Mouse (Mus musculus) bone marrow, adult 2 months (tissue): ENCODE data around the gene Gcnt4. TPM values are rescaled to one million over a fixed set of nuclear protein-coding genes. Genes with fewer than 3 reads are reported as not detected.

Source experiments
- H3K27ac ChIP-seq: fragments of 200-500 bp; 2 replicates; pipeline ENCODE4 v1.5.1; 2012; ENCODE audit warnings: low read depth, mild to moderate bottlenecking, control low read depth, inconsistent platforms, low read length; ENCODE audit not compliant: control insufficient read depth, poor library complexity, insufficient read depth
- H3K4me1 ChIP-seq: fragments of 200-500 bp; 2 replicates; pipeline ENCODE4 v1.6.1; 2011; ENCODE audit warnings: low read length; ENCODE audit not compliant: control insufficient read depth, insufficient read depth
- H3K4me3 ChIP-seq: fragments of 200-500 bp; replicated peaks from 2 replicates; pipeline ENCODE3; 2011; ENCODE audit warnings: mild to moderate bottlenecking, low read depth, low read length, control low read depth; ENCODE audit not compliant: control insufficient read depth
- CTCF ChIP-seq: fragments of 200-500 bp; IDR thresholded peaks from 2 replicates; pipeline ENCODE4 v1.5.1; 2011; ENCODE audit warnings: low read length, control low read depth; ENCODE audit not compliant: control insufficient read depth, insufficient read depth
- POLR2A ChIP-seq: fragments of 200-500 bp; IDR thresholded peaks from 2 replicates; pipeline ENCODE4 v1.6.1; 2011; ENCODE audit warnings: low read depth, mild to moderate bottlenecking, control low read depth, low read length, borderline replicate concordance; ENCODE audit not compliant: control insufficient read depth
- WGBS: fragments of 180-500 bp; shearing (Covaris S2); methylation state at CpG from one replicate; pipeline ENCODE4 v1.1.7; 2018; 5-methylcytosine and 5-hydroxymethylcytosine counted together
- polyA plus RNA-seq: library from polyadenylated mRNA; stranded (reverse); fragments of >200 nt; gene quantifications from 2 replicates; pipeline ENCODE4 v1.2.4, GENCODE M21; 2011; ENCODE audit warnings: low replicate concordance; ENCODE audit not compliant: missing spikeins, insufficient read depth, insufficient read length

Gcnt4 gene
- polyA plus RNA-seq, 1 experiment = 0.30 TPM

DNA sequence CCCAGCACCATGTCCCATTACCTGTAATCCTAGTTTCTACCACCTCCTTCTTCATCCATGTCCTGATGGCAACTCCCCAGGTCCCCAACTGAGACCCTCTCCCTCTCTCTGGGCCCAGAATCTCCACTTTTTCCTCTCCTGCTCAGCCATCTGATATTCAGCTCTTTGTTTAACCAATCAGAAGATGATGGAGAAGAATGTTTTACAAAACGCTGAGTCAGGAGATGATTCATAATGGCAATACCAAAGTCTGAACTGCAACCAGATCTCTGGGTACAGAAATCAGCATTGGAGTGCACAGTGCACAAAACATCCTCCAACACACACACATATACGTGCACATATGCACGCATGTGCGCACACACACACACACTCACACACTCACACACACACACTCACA lies 48.8 kb downstream of the Gcnt4 start:
- no peaks in the 10 kb centered on the region for H3K4me1 ChIP-seq
- TF ChIP-seq POLR2A = no peak
- TF ChIP-seq CTCF = no peak
- 84% methylated on average over 4 of the region's 4 CpGs for WGBS
- H3K27ac ChIP-seq = no peak overlapping the region
- no peak overlapping the region for H3K4me3 ChIP-seq

DNA sequence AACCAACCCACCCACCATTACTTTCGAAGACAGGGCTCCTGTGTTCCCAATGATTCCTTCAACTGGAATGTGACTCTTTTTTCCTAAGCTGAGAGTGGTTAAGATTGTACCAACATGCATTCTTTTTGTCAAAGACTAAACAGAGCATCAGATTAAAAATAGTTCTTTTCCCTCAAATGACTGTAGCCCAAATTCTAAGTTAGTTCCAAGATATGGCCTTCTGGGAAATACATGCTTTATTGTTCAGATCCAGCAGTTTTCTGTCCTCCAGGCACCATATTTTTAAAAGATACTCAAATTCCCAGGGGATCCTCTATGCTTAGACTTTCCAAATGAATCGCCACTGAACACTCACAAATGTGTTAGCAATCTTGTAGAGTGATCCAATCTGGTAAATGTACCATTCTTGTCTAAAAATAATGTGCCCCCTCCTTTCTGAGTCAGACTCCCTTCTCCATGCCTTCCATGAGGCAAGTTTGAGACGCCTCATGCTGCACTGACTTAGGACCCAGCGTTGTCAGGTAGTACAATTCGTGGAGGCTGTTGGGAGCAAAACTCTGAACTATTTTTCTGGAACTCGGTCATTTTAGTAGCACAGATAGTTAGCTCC lies 52.6 kb downstream of the Gcnt4 start:
- Histone ChIP-seq H3K4me3 (no peak overlapping the region), H3K27ac (no peak overlapping the region), H3K4me1 (no peaks in the 10 kb centered on the region)
- no peak for TF ChIP-seq CTCF
- no peak for TF ChIP-seq POLR2A
- 84% methylated on average over 6 of the region's 6 CpGs for WGBS

DNA sequence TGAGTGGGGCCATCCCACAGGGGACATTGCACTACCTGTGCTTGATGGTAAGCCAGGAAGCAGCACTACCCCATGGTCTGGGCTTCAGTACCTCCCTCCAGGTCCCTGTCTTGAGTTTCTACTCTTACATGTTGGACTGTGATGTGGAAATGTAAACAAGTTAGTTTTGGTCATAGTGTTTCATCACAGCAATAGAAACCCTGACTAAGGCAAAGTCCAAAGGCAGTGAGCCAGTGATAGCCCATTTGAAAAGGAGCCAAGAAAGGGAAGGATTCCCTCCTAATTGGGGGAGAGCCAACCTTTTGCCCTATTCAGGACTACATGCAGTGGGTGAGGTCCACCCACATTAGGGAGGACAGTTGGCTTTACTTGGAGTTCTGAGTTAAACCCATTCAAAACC lies 56.1 kb downstream of the Gcnt4 start:
- no peaks in the 10 kb centered on the region; the same call in 1 of the 2 replicates for H3K4me1 ChIP-seq

DNA sequence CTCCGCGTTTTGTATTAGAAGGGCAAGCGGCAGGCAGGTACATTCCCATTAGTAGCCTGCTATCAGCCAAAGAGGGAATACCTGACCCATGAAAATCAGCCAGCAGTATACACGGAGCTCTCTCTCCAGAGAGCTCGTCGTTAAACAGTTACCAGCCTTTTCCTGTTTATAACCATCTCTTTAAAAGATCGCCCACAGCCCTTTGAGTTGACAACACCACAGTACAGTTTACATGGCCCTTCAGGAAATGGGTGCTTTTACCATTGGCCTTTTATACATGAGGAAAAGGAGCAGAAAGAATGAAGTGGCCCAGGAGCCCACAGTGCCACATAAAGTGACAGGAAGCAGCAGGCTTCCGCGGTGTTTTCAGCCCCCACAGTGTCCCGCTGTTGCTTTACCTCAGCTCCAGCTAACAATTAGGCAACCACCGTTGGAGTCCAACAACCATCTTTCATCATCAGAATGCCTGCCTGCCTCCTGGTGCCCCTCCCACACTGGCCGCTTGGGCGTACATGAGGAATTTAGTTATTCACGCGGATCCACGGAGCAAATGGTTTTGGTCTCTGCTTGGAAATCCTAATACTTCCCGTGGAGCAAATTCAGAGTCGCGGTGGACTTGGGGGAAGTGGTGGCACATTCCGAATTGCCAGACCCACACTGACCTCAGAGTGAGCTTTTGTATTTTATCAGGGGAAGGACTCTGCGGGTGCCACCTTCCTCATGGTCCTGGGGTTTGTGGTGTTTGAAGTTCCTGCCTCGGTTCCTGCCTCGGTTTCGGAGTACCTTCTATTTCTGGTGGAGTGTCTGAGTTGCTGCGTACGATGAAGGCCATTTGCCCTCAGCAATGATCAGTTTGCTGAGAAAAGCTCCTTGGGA lies 59.0 kb downstream of the Gcnt4 start:
- WGBS = under 1% methylated on average over 26 of the region's 26 CpGs
- TF ChIP-seq POLR2A (no peak), CTCF (no peak)
- no peaks in the 10 kb centered on the region; the same call in 1 of the 2 replicates for H3K4me1 ChIP-seq
- peak overlapping the region; percentile 41 for H3K4me3 ChIP-seq
- peak overlapping the region; percentile 33; the same call in 1 of the 2 replicates for H3K27ac ChIP-seq

More for the DNA sequence above, 56.1 kb downstream of the Gcnt4 start:
- TF ChIP-seq POLR2A (no peak), CTCF (no peak)
- Histone ChIP-seq H3K4me3 (no peak overlapping the region), H3K27ac (no peak overlapping the region)

DNA sequence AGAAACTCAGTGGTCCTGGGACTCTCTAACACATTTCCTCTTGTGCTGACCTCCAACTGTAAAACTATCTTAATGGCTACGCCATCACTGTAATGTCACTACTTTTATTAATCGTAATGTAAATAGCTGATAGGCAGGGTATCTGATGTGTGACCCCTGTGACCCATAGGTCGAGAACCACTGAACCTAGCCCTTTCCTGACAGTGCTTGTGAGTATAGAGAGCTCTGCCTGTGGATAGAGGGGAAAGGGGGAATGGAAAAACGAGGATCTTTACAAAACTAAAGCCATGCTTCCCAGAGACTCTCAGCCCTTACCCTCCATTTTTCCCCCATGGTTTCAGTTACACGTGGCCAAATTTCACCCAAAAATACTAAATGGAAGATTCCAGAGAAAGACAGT lies 60.2 kb downstream of the Gcnt4 start:
- WGBS = 66% methylated on average over 5 of the region's 5 CpGs
- Histone ChIP-seq H3K27ac (no peak overlapping the region), H3K4me3 (no peak overlapping the region), H3K4me1 (no peaks in the 10 kb centered on the region; the same call in 1 of the 2 replicates)
- TF ChIP-seq POLR2A = no peak
- no peak for TF ChIP-seq CTCF

DNA sequence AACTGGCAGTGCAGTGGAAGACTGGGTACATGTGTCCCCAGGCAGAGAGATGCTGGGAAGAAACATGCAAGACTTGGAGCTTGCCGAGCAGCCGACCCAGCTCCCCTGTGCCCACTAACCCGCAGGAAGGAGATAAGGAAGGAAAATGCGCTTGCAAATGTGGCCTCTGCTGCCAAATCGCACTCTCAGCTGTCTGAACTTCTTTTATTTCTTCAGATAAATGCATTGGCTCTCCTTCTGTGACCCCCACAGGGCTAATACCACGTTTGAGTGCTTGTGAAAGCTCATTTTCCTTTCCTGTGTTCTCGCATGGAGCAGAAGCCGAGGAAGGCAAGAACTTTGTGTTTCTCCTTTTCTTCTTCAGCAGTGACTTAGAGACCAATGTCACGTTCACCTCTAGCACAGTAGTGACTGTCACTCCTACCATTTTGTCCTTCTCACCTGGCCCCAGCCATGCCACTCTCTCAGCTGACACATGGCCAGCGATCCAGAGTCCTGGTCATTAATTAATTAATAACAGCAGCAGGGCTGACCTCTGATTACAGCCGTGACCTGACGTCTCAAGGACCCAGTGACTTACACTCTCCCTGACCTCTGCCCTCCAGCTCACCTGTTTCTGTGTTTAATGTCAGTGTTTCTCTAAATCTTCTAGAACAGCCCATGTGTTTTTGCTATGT lies 61.2 kb downstream of the Gcnt4 start:
- Histone ChIP-seq H3K4me1 (no peaks in the 10 kb centered on the region; the same call in 1 of the 2 replicates), H3K4me3 (no peak overlapping the region), H3K27ac (no peak overlapping the region)
- no peak for TF ChIP-seq POLR2A
- no peak for TF ChIP-seq CTCF
- WGBS = 24% methylated on average over 12 of the region's 12 CpGs

DNA sequence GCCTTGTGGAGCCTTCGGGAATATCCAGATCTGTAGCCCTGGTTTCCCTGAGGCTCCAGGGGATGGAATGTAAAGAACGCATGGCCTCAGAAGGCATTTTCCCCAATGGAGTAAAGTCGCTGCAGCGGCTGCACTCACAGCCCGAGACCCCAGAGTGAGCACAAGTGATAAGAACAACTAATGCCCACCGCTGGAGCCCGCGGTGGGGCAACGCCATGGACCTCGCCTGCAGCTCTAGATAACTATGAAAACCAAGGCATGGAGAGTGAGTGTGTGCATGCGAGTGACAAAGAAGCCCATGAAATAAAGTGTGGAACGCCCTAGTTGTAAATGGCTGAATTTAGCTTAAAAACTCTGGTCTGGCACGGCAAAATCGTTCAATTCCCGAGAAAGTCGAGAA lies 64.6 kb downstream of the Gcnt4 start:
- Histone ChIP-seq H3K4me3 (no peak overlapping the region), H3K27ac (no peak overlapping the region), H3K4me1 (no peaks in the 10 kb centered on the region; the same call in 1 of the 2 replicates)
- 89% methylated on average over 16 of the region's 16 CpGs for WGBS
- TF ChIP-seq CTCF (no peak), POLR2A (no peak)

DNA sequence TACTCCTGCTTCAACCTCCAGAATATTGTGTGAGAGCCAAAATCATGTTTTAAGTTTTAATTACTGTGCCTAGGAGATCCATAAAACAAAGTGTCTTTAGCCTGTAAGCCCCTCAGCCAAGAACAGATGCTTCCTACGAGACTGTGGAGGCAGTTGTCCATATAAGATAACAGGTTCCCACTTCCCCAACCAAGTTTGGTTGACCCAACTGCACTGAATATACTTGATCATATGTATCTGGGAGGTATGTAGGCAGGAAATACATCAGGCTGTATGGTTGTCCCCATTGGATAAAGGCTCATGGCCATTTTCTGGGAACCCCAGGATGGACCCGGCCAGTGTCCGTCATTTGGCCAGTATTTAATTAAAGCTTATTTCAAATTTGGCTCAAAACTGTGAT lies 65.6 kb downstream of the Gcnt4 start:
- Histone ChIP-seq H3K27ac (no peak overlapping the region), H3K4me3 (no peak overlapping the region), H3K4me1 (no peaks in the 10 kb centered on the region; the same call in 1 of the 2 replicates)
- TF ChIP-seq POLR2A (no peak), CTCF (no peak)
- 53% methylated on average over 3 of the region's 3 CpGs for whole genome bisulfite sequencing
